Mouse (Mus musculus): Measurements from ENCODE around the gene Ski.
A peak's percentile ranks its signal among the peaks of the same experiment; 100 is the strongest.

The Ski gene

DNA sequence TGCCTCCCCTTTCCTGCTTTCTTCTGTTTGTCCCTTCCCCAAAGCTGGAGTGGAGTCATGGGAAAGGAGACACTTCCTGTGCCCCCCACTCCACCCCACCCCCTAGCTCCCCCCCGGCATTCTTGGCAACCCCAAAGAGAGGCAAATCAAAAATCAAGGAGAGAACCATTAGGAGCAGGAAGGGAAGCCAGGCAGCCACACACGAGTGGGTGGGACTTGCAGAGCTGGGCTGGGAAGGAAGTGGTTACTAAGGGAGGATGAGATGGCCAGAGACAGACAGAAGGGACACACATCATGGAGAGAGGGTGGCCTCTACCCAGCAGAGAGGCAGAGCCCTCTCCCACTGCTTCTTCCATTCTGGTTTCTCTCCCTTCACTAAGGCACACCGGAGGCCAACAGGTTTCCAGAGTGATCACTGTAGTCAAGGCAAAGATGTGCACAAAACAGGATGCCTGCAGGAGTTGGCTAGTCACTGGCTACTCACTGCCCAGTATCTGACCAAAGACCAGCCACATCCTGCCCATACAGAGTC, 43.3 kb downstream of the Ski start:
- no peak for DNase-seq (ENCODE audit: low read depth in 1 of 2, low spot score in 2 of 2)

DNA sequence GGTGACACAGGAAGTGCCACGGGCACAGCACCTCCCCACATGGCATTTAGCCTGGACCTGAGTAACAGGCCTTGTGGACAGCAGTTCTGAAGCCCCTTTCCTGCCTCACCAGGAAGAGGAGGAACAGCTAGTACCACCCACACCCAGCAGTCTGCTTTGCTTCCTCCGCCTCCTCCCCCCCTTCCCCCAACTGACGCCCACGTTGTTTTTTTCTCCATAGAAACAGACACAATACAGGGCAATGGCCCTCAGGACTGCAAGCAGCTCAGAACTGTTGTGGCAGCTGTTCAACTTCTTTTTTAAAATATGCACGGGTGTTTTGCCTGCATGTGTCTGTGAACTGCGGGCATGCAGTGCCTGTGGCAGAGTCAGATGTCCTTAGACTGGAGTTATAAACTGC, 44.1 kb downstream of the Ski start:
- peak in 1 of 2 experiments; percentile 18 for DNase-seq (ENCODE audit: low read depth in 1 of 2, low spot score in 2 of 2)

DNA sequence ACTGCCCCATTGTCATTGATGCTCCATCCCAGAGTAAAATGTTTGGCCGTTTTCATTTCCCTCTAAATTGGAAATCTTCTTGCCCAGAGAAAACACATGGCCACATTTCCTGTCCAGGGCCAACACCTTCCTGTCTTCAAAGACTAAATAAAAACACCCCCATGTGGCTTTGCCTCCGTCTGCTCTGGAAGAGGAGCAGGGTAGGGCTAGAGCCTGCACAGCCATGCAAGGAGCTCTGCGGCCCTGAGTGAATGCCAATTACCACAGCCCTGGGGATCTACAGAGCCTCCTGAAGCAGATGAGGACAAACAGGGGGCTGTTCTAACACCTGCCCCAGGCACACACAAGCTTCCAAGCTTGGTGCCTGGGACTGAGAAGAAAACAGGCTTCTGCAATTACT, 46.2 kb downstream of the Ski start:
- no peak for DNase-seq (ENCODE audit: low read depth in 1 of 2, low spot score in 2 of 2)

DNA sequence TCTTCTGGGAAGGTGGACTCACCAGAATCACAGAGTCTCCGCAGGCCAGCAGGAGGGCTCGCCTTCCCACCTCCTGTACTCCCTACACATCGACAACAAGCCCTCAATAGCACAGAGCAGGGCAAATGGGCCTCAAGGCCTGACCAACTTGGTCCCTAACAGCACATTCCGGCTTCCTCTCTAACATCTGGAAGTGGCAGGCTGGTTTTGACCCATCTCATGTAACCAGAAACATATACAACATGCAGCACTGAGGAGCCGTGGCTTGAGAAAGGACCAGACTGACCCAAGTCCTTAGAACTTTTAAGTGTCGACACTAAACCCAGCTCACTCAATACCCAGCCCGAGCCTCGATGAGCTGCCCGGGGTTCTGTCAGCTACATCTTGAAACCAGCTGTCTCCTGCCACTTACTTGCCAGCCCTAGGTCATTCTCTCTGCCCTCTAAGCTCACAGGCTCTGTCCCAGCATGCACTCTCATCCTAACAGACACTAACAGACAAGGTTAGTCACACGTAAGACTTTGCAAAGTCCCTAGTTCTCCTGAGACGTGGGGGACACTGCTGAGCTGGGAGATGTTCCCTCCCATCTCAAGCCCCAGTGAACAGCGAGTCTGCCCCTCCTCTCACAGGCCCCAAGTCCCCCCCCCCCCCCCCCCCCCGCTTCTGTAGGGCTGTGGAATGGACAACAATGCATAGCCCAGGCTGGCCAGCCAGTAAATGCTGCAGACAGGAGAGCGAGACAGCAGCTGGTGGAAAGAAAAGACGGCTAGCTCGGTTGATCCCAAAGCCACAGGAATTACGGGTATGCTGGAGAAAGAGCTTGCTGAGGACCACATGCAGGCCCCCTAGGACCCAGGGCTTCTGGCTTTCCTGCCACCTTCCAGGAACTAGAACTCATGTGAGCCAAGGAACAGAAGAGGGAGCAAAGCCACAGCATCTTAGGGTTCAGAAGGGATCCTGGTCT, 48.3 kb downstream of the Ski start:
- no peak for DNase-seq (ENCODE audit: low read depth in 1 of 2, low spot score in 2 of 2)

DNA sequence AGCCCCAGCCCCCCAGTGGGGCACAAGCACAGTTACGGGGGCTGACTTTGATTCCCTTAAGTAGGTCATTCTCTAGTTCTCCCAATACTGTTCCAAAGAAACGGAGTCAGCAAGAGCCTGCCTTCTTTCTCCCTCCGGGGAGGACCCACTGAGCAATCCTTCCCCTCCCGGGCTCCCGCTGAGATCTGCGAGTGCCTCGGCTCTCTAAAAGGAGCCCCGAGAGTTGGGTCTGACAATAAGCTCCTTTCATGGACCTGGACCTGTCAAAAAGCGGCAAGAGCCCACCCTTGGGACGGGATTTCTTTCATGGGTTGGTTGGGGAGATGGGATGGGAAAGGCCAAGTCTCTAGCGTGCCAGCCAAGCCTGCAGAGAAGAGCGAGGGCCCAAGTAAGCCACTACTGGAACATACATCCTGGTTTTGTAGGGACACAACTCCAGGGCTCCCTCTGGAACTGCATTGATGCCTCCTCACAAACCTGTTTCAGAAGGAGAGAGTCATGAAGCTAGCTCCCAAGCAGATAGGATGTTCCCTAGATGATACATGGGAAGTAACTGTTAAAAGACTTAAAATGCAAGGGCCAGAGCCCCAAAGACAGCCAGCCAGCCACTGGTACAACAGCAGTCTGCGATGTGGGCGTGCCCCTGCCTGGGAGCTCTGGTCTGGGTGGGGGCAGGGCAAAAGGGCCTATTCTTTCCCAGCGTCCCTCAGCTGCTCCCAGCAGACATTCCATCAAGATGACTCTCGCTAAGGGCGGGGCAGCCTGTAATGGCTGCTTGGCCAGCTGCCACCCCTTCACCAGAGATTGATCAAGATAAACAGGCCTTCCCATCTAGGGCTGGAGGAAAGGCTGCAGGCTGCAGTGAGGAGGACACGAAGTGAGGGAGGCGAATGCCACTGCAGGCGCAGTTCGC, 49.2 kb downstream of the Ski start:
- DNase-seq (ENCODE audit: low read depth in 1 of 2, low spot score in 2 of 2): no peak

DNA sequence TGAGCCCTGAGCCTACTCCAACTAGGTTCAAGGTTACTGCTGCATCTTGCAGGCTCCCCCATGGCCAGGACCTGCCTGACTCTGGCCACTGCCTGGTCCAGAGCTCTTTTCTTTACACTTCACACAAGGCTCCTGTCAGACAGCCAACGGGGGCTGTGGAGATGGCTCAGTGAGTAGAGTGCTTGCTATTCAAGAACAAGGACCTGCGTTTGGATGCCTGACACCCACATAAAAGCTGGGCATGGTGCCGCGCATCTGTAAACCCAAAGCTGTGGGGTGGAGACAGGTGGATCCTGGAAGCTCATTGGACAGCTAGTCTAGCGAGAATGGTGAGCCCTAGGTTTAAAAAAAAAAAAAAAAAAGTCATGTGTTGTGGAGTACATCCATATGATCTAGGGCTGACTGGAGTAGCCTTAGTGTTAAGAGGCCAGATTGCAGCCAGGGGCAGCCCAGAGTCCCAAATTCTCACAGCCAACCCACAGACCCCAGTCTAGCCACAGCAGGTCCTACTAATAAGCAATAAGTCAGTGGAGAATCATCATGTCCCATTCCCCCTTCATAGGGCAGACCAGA, 50.3 kb downstream of the Ski start:
- no peak for DNase-seq (ENCODE audit: low read depth in 1 of 2, low spot score in 2 of 2)

DNA sequence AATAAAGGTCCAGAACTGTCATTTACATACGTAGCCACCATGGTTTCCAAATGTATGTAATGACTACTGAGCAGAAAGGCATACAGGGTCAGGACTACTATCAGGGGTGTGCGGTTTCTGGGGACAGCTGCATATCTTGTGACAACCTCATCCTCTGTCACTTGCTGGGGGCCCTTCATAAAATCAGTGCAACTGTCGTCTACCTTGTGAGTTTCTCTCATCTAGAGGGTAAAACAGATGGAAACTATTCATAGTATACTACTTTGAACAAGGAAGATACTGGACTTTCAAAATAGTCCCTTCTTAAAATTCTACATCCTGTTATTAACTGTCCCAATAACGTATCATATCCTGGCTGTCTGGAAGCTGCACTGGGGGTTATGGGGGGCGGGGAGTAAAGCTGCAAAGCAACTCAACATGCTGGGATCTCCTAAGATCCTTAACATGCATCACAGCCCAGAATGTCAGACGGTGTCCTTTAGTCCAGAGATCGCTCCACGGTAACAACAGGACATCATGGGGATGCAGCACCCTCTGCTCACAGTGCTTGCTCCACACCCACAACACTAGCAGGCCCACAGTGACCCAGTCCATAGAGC, 51.7 kb downstream of the Ski start:
- DNase-seq (ENCODE audit: low read depth in 1 of 2, low spot score in 2 of 2): no peak

DNA sequence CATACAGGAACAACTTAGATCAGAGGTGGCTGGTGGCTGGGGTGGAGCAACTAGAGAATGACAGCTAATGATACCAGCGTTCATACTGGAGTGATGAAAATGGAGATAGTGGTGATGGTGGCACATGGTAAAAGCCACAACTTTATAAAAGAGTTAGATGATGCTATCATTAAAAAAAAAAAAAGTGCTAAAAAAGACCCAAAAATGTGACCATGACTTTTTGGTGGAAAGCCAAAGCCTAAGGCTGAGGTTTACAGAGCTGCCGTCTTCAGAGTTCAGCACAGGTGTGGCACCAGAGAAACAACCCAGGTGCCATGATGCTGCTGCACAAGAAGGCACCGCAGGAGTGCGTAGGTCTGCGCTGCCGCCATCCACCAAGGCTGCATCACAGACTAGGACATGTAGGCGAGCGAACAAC, 53.5 kb downstream of the Ski start:
- DNase-seq (ENCODE audit: low read depth in 1 of 2, low spot score in 2 of 2): no peak

DNA sequence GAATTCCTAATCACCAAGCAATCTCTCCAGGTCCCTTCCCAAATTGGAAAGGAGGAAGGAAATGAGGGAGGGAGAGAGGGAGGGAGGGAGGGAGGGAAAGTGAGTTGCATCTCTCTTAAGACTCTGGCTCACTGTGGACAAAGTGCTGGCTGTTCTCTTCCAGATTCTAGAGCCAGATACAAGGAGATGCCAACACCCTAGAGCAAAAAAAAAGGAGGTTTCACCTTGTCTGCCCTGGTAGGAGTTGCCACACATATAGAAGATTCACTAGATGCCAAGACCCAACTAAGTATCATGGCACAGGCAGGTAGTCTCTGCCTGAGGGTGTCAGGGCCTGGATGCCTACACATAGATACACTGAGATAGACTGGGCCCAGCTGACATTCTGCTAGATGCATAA, 56.5 kb downstream of the Ski start:
- DNase-seq (ENCODE audit: low read depth in 1 of 2, low spot score in 2 of 2): no peak

DNA sequence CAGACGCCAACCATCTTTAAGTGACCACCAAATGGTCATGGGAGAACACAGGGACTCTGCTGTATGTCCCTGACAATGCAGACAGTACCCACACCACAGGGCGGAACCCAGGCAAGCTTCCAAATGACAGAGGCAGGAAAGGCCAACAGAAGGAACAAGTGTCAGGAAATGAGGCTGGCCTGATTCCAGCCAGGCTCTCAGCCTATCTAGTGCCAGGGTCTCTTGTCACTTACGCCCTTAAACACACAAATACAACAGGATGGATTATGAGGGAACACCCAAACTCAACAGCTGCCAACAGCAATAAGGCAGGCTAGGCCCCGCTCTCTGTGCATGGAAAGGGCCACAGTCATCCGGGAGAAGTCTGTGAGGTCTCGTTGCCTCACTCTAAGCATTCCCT, 57.8 kb downstream of the Ski start:
- DNase-seq (ENCODE audit: low read depth in 1 of 2, low spot score in 2 of 2): no peak

DNA sequence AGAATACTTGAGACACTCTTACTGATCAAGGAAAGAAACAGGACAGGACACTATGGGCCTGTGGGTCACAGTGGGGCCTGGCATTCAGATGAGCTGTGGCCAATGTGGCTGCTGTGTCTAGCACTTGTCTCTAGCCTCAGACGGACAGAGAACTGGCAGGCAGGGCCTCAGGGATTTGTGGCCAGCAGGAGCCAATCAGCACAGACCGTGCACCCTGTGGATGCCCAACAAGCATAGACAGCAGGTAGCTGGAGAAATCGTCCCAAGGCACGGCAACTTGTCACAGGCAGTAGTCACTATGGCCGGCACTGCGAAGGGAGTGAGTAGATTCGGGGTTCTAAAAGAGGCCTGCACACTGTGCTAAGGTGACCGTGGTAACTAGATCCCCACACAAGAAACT, 58.7 kb downstream of the Ski start:
- no peak for DNase-seq (ENCODE audit: low read depth in 1 of 2, low spot score in 2 of 2)

DNA sequence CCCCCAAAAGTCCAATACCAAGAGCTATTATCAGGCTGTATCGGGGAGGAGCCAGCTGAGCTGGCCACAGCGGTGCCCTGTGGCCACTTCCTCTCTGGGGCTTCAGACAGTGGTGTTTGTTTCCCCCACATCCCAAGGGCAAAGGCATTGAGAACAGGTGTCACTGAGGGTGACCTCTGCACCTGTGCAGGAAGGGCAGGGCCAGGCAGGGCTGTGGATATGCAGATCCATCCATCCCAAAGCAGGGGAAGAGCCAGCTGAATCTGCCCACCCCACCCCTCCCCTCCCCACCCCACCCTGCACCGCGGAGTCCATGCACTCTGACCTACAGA, 59.1 kb downstream of the Ski start:
- DNase-seq (ENCODE audit: low read depth in 1 of 2, low spot score in 2 of 2): no peak

DNA sequence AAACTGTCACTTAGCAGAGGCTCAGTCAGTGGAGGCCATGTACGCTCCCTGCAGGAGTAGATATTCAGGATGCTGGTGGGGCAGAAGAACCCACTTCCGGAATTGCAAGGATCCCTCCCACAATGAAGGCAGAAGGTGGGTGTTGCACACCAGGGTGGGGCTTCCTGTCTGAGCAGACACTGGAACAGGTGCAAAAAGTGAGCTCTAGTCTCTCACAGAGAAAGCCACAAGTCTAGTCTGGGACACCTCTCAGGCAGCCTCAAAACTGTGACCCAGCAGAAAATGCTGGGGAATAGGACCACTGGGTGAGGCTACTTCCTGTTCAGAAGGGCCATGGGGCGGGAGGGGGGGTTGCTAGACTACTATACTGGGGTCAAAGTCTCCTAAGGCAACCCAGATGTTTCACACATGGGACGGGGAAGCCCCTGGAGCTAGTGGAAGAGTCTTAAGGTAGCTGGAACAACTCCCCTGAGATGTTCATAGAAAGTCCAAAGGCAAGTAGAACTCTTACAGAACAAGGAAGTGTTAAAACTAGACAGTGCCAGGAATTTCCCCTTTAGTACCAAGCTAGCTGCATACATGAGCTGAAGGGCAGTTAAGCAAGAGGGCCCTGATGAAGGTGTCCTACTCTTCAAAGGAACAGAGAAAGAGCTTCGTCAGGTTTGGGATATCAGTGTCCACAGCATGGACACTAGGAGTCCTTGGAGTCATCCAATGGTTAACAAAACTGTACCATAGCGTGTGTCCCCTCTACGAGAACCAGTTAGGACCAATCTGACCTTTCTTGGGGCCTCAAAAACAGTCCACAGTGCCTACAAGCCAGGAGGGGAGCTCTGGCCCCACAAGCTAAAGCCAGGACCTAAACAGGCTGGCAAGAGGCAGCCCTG, 59.7 kb downstream of the Ski start:
- no peak for DNase-seq (ENCODE audit: low read depth in 1 of 2, low spot score in 2 of 2)

DNA sequence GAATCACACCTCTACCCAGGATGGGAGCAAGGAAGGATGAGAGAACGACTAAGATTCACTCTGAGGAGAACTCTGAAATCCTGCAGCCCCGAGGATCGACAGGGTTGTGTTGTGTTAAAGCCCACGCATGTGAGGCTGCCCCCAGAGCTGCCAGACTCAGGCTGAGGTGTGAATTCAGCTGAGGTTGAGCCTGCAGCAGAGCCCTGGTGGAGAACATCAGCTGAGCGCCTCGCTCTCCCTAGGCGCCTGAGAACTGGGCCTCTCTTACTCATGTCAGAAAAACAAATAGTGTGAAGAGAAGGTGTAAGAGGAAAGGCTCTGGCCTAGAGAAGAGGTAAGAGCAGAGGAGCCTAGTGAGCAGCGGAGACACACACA, 63.9 kb downstream of the Ski start:
- no peak for DNase-seq (ENCODE audit: low read depth in 1 of 2, low spot score in 2 of 2)

DNA sequence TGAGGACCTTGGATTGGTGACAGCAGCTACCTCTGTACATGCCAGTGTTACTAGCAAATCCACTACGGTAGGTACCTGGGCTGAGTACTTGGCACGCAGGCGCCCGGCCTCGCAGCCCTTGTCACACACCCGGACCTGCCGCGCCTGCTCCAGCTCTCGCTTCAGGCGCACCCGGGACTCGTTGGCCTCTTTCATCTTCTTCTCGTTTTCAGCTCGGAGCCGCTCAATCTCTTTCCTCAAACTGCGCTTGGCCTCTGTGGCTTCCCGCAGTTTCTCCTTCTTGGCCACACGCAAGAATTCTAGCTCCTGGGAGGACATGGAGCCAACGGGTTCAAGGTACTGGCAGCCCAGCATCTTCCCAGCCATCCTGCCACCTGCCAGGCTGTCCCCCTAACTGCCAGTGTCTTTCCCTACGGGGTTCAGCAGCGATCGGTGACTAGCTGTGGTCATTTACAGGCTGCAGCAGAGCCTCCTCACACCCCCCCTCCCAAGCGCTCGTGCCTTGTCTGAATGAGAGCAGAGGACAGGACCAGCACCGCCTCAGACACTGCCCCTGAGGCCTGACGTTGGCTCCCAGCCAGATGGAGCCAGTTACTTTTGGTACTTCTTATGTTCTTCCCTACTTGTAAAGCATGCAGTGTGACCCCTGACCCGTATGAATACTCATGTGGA, 64.4 kb downstream of the Ski start:
- no peak for DNase-seq (ENCODE audit: low read depth in 1 of 2, low spot score in 2 of 2)

DNA sequence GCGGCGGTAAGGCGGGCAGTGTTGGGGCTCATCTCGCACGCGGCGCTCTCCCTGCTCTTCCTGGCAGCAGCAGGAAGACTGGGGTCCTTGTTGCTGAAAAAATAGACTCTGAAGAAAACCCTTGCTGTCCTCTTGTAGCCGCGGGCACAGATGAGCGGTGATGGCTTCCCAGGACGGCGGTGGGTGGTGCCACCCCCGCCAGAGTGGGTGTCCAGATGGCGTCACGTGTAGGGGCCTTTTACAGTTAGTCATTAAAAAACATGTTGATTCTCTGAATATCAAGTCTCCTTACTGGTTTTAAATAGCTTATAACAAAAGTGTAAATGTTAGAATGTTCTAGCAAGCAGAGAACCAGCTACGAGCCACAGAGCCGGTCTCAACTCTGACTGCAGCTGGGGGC, 65.7 kb downstream of the Ski start:
- DNase-seq (ENCODE audit: low read depth in 1 of 2, low spot score in 2 of 2): no peak

DNA sequence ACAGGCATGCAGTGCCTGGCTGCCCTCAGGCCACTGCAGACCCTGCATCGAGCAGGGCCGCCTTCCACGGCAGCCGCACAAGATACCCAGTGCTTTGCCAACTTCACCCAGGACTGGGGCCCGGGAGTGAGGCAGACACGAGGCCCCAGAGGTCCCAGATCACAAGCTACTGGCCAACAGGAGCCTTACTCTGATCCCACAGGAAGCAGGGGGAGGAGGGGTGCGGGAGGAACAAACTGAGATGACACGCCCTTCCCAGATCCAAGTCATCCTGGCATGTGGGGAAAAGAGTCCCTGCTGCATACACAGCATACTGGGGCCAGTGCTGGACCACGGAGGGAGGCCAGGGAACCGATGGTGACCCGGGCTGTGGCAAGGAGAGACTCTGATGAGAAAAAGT, 67.4 kb downstream of the Ski start:
- no peak for DNase-seq (ENCODE audit: low read depth in 1 of 2, low spot score in 2 of 2)

DNA sequence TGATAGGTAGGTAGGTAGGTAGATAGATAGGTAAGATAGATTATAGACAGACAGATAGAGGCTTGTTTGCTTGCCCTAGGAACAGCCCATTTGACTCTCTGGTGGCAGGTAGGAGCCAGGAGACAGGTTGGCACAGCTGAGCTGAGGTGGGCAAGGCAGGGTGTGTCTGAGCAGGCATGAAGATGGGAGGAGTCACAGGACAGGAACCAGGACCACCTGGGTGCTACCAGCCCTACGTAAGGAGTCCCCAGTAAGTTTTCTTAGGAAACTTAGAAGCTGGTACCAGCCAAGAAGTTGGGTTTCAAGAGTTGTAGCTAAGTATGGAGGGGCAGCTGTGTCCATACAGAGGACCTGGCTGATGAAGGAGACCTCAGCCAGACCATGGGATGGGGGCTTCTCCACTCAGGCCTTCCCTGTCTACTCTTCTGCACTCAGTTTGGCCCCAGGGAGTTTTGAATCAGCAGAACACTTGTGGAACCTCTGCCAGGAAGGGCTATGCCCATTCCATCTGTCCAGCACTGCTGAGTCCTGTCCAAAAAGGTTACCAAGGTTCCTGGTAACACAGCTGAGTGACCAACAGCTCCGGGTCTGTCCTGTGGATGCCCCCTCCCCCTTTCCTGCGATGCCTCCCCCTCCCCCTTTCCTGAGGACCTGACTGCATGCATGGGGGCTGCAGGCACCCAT, 68.9 kb downstream of the Ski start:
- DNase-seq (ENCODE audit: low read depth in 1 of 2, low spot score in 2 of 2): no peak

DNA sequence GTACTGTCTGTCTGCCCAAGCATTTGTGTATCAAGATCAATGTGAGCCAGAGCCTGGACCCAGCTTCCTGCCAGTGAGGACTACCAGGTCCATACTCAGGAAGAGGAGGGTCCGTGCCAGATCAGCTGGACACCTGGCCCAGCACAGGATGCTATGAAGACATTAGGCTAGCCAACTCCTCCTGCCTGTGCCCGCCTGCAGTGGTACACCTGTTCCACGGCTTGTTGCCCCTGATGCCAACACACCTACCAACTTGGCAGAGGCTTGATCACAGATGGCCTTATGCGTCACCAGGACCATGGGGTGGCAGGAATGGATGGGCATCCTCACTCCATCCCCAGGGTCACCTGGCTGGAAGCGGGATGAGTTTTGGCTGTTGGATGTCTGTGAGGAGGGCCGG, 69.9 kb downstream of the Ski start:
- DNase-seq (ENCODE audit: low read depth in 1 of 2, low spot score in 2 of 2): no peak
